Mouse (Mus musculus) lung, embryonic 16.5 days (tissue): ENCODE data around the gene Zfyve28. TPM values are rescaled to one million over a fixed set of nuclear protein-coding genes. Genes with fewer than 3 reads are reported as not detected.

Source experiments
- ATAC-seq: fragments of 200-750 bp; cut with Nextera tagmentation; 2 replicates; pipeline ENCODE4 v1.8.0; 2017; ENCODE audit warnings: low read depth, mild to moderate bottlenecking, moderate library complexity
- H3K27ac ChIP-seq: fragments of 300-500 bp; sonication (generic); 2 replicates; pipeline ENCODE4 v1.5.1; 2014; ENCODE audit warnings: mild to moderate bottlenecking, control low read depth, low read length
- H3K27me3 ChIP-seq: fragments of 300-500 bp; sonication (generic); 2 replicates; pipeline ENCODE4 v1.6.1; 2014; ENCODE audit warnings: low read depth, low read length, mixed read lengths; ENCODE audit not compliant: control insufficient read depth, insufficient read depth
- H3K36me3 ChIP-seq: fragments of 300-500 bp; sonication (generic); 2 replicates; pipeline ENCODE4 v1.6.1; 2014; ENCODE audit warnings: low read length; ENCODE audit not compliant: control insufficient read depth, insufficient read depth
- H3K4me1 ChIP-seq: fragments of 300-500 bp; sonication (generic); replicated peaks from 2 replicates; pipeline ENCODE4 v1.6.1; 2014; ENCODE audit warnings: low read length, mixed read lengths; ENCODE audit not compliant: control insufficient read depth, insufficient read depth
- H3K4me2 ChIP-seq: fragments of 300-500 bp; sonication (generic); 2 replicates; pipeline ENCODE4 v1.6.1; 2014; ENCODE audit warnings: low read depth, low read length, control low read depth
- H3K4me3 ChIP-seq: fragments of 300-500 bp; sonication (generic); 2 replicates; pipeline ENCODE4 v1.5.1; 2014; ENCODE audit warnings: mild to moderate bottlenecking, low read length, control low read depth
- H3K9ac ChIP-seq: fragments of 300-500 bp; sonication (generic); 2 replicates; pipeline ENCODE4 v1.6.1; 2014; ENCODE audit warnings: low read length, control low read depth
- H3K9me3 ChIP-seq: fragments of 300-500 bp; sonication (generic); 2 replicates; pipeline ENCODE4 v1.6.1; 2016; ENCODE audit warnings: low read length; ENCODE audit not compliant: control insufficient read depth
- WGBS: fragments of 180-500 bp; shearing (Covaris S2); extraction: QIAGEN DNeasy Blood & Tissue Kit; methylation state at CpG from one replicate; pipeline ENCODE4 v1.1.7; 2014; 5-methylcytosine and 5-hydroxymethylcytosine counted together
- polyA plus RNA-seq: library from polyadenylated mRNA; unstranded; fragments of >200 nt; fragmentation: Nextera tagmentation; extraction: Ambion mirVana; gene quantifications from 2 replicates; pipeline ENCODE4 v1.2.1, GENCODE M21; 2015

Gene Zfyve28
- polyA plus RNA-seq, 1 experiment from 2014 or later, result 0.26 TPM

DNA sequence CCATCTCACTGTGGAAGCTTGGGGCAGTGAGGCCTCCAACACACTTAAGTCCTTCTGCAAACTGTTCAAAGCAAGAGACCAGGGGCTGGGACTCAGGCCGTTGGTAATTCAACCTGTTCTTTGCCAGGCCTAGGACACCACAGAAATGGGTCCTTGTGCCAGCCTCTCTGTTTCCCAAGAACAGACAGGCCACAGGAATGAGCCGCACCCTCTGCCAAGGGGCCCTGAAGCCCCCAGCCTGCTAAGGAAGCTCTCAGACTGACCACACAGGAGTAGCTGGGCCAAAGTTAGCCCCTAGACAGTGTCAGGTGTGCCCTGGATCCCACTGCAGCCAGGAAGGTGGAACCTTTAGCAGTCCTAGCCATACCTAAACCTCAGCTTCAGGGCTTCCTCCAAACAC is 101.9 kb downstream of the Zfyve28 start:
- peaks cover 62% of the 10 kb centered on the region for H3K4me1 ChIP-seq
- H3K4me3 ChIP-seq, result peak overlapping the region; percentile 90
- WGBS, result 38% methylated on average over 2 of the region's 2 CpGs
- H3K9me3 ChIP-seq, result no peaks in the 10 kb centered on the region
- H3K9ac ChIP-seq, result peak overlapping the region; percentile 92
- no peak for ATAC-seq
- 0 out of 2 replicates have a peak, but pooled peaks cover 2% of the 10 kb centered on the region for H3K36me3 ChIP-seq
- no peaks in the 10 kb centered on the region for H3K27me3 ChIP-seq
- H3K27ac ChIP-seq, result peak overlapping the region; percentile 99
- H3K4me2 ChIP-seq, result peak overlapping the region; percentile 94

DNA sequence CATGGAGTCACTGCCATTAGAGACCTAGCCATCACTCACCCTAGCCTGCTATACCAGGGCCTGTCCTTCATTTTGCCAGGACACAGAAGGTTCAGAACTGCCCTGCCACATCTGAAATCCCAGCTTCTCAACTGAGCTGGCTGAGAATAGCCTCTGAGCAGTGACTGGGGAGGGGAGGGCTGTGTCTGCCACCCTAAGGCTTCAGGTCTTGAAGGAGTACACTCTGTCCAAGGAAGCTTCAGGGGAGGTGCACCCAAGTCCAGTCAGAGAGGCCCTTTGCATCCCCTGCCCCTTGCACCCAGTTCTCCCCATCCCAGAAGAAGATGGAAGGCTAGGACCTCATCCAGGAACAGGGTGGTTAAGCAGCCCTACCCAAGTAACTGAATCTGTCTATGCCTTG is 102.5 kb downstream of the Zfyve28 start:
- no peak overlapping the region for H3K27ac ChIP-seq

DNA sequence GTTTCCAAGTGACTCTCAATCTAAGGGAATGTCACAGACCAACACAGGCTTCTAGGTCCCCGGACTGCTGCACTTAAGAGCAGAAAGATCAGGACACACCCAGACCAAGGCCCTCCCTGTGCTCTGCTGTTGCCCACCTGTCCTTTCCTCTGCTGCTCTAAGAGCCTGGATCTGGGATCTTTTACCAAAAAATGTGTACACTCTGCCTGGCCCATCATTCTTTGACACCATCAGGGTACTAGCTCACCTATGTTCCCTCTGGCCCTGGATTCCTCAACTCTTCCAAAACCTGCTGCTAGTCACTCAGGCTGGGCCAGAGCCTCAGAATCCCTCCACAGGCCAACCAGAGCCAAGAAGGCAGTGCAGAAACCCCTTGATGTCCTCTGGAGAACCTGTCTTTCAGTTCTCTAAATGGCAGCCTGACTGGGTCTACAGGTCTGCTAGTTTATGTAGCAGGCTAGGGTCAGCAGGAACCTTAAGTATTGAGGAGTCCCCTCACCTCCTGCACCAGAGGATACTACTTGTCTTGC is 103.1 kb downstream of the Zfyve28 start:
- peaks cover 6% of the 10 kb centered on the region for H3K36me3 ChIP-seq
- H3K9me3 ChIP-seq, result no peaks in the 10 kb centered on the region
- no peak overlapping the region for H3K4me3 ChIP-seq
- WGBS, result 64% methylated on average over 1 of the region's 1 CpGs
- no peak for ATAC-seq
- peaks cover 56% of the 10 kb centered on the region for H3K4me1 ChIP-seq
- peak overlapping the region; percentile 11; the same call in 1 of the 2 replicates for H3K9ac ChIP-seq
- H3K27me3 ChIP-seq, result no peaks in the 10 kb centered on the region
- no peak overlapping the region for H3K27ac ChIP-seq
- peak overlapping the region; percentile 94 for H3K4me2 ChIP-seq

More for the DNA sequence above, 102.5 kb downstream of the Zfyve28 start:
- Histone ChIP-seq H3K4me1 (peaks cover 58% of the 10 kb centered on the region), H3K27me3 (no peaks in the 10 kb centered on the region), H3K36me3 (0 out of 2 replicates have a peak, but pooled peaks cover 2% of the 10 kb centered on the region), H3K4me2 (peak overlapping the region; percentile 94), H3K9ac (peak overlapping the region; percentile 92), H3K9me3 (no peaks in the 10 kb centered on the region), H3K4me3 (peak overlapping the region; percentile 90)
- ATAC-seq, result no peak

DNA sequence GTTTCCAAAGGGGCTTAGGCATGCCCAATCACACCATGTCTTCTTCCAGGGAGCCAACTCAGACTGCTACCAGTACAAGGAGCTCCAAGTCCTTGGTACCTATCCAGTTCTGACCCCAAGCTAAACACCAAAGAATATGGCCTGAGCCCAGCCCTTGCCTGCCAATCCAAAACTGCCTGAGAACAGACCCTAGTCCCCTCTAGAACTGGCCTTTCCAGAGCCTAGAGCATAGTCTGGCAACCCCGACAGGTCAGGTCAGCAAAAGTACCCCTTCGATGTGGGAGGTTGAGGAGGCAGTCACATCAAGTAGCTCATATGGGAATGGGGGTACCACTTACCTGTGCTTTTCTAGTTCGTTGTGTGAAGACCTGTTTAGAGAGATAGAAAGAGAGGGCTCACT is 104.3 kb downstream of the Zfyve28 start:
- H3K4me1 ChIP-seq, result peaks cover 54% of the 10 kb centered on the region
- no peak overlapping the region; the same call in 1 of the 2 replicates for H3K27ac ChIP-seq
- 86% methylated on average over 3 of the region's 3 CpGs for WGBS
- H3K36me3 ChIP-seq, result peaks cover 9% of the 10 kb centered on the region
- no peaks in the 10 kb centered on the region for H3K9me3 ChIP-seq
- H3K9ac ChIP-seq, result no peak overlapping the region
- no peak overlapping the region for H3K4me3 ChIP-seq
- no peak overlapping the region for H3K4me2 ChIP-seq
- no peak for ATAC-seq
- no peaks in the 10 kb centered on the region for H3K27me3 ChIP-seq

DNA sequence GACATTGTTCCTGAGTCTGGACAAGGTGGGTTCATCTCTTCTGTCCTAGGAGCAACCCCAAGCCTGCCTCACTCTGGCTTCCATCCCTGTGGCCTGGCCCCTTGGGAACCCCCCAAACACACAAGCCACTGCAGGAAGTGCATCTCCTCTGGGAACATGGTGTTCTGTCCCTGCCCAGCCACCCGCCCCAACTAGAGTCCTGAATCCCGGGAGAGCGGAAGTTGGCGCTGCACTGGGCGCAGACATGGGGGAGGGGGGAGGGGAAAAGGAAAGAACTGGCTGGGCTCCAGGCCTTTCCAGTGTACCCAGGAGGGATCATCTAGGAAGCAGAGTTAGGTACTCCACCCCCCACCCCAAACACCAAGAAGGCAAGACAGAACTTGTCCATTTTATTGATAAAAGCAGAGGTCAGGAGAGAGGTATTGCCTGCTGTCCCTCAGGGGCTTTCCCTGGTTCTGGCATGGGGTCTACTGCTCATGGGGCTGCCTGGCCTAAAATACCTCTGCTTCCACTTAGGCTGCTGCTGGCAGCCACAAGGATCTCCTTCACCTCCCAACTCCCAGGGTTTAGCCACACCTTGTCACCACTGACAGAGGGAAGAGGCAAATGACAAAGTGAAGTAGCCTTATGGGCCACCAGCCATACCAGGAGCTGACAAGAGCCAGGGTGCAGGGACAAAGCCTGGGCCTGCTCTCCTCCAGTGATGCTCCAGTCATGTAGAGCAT is 104.9 kb downstream of the Zfyve28 start:
- H3K27me3 ChIP-seq, result no peaks in the 10 kb centered on the region
- ATAC-seq, result no peak
- H3K27ac ChIP-seq, result peak overlapping the region; percentile 58
- no peak overlapping the region for H3K4me3 ChIP-seq
- WGBS, result 53% methylated on average over 5 of the region's 5 CpGs
- H3K9me3 ChIP-seq, result no peaks in the 10 kb centered on the region
- peaks cover 47% of the 10 kb centered on the region for H3K4me1 ChIP-seq
- peaks cover 9% of the 10 kb centered on the region for H3K36me3 ChIP-seq
- H3K4me2 ChIP-seq, result no peak overlapping the region; the same call in 1 of the 2 replicates
- H3K9ac ChIP-seq, result no peak overlapping the region

DNA sequence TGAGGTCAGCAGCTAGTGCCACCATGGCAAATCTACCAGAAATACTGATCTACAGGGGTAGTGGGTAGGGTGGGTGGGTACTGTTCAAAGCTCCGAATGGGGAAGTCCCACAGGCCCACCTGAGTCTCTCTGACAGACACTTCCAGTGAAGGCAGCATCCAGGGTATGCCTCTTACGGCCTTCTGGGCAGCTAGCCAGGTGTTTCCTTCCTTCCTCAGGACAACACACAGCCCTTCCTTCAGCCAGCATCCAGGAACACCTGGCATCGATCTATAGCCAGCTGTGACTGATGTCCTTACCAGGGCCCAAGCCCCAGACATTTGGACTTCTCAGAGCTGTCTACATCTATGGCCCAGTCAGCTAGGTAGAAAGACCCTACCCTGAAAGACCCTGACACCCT is 105.8 kb downstream of the Zfyve28 start:
- ATAC-seq, result no peak
- WGBS, result 60% methylated on average over 3 of the region's 3 CpGs
- Histone ChIP-seq H3K4me1 (peaks cover 47% of the 10 kb centered on the region), H3K4me3 (no peak overlapping the region), H3K9me3 (no peaks in the 10 kb centered on the region), H3K27me3 (no peaks in the 10 kb centered on the region), H3K27ac (no peak overlapping the region), H3K4me2 (no peak overlapping the region), H3K9ac (no peak overlapping the region), H3K36me3 (peaks cover 16% of the 10 kb centered on the region)

DNA sequence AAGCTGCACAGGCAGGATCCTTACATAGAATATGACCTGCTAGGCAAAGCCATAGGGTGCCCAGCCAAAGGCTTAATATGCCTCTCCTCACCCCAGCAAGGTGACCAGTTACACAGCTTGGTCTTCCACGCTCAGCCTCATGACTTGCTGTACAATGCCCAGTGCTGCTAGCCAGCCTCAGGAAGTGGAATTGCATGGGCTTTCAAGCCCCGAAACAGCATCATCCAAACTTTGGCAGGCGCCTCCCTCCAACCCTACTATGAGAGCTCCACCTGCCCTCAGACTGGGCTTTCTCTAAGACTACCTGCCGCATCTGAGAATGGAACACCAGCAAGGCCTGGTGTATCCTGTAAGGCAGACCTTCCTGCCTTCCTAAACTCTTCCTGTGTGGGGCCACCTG is 110.4 kb downstream of the Zfyve28 start:
- no peak for ATAC-seq
- peaks cover 55% of the 10 kb centered on the region for H3K36me3 ChIP-seq
- H3K4me2 ChIP-seq, result no peak overlapping the region
- no peak overlapping the region for H3K9ac ChIP-seq
- H3K4me1 ChIP-seq, result peaks cover 11% of the 10 kb centered on the region
- 87% methylated on average over 4 of the region's 4 CpGs for WGBS
- H3K27ac ChIP-seq, result no peak overlapping the region
- H3K4me3 ChIP-seq, result no peak overlapping the region
- H3K27me3 ChIP-seq, result no peaks in the 10 kb centered on the region
- H3K9me3 ChIP-seq, result no peaks in the 10 kb centered on the region

DNA sequence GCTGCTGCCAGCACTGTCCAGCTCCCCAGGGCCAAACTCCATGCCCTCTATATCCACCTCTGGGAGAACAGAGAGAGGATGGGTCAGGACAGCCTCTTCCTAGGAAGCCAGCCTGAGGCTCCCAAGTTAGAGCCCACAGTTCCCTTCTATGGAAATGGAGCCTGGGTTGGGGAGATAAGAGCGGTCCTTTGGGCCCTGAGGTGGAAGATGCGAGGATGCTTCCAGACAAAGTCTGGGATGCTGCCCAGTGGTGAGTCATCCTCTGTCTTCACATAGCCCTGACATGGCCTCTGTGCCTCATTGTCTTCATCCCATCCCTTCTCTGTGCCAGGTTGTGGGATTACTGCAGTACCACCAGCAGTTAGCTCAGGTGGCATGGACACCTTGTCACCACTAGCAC is 111.2 kb downstream of the Zfyve28 start:
- Histone ChIP-seq H3K4me3 (no peak overlapping the region), H3K9me3 (no peaks in the 10 kb centered on the region), H3K4me1 (peaks cover 7% of the 10 kb centered on the region; the same call in 1 of the 2 replicates), H3K9ac (no peak overlapping the region), H3K27ac (no peak overlapping the region), H3K4me2 (no peak overlapping the region), H3K36me3 (peaks cover 55% of the 10 kb centered on the region), H3K27me3 (no peaks in the 10 kb centered on the region)
- ATAC-seq, result no peak
- WGBS, result 91% methylated on average over 2 of the region's 2 CpGs

DNA sequence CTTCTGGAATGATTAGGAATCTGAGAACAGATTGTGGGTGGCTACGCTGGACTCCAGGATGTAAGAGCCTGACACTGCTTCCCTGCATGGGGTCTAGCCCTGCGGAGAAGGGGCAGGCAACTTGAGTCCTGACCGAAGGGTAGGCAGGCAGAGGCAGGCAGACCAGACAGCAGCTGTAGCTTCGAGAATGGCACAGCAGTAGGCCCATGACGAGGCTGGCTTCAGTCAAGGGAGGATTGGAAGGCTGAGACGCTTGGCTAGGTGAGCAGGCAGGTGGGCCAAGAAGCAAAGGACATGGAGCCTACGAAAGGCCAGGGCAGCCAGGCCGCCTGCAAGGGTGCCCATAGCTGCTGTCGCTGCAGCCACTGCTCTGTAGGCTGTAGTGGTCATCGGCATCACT is 111.6 kb downstream of the Zfyve28 start:
- no peak overlapping the region for H3K9ac ChIP-seq
- H3K27ac ChIP-seq, result no peak overlapping the region
- ATAC-seq, result no peak
- H3K4me2 ChIP-seq, result no peak overlapping the region
- peaks cover 54% of the 10 kb centered on the region for H3K36me3 ChIP-seq
- H3K27me3 ChIP-seq, result no peaks in the 10 kb centered on the region
- no peak overlapping the region for H3K4me3 ChIP-seq
- no peaks in the 10 kb centered on the region for H3K9me3 ChIP-seq
- WGBS, result 79% methylated on average over 10 of the region's 10 CpGs
- H3K4me1 ChIP-seq, result peaks cover 3% of the 10 kb centered on the region; the same call in 1 of the 2 replicates
